Mouse (Mus musculus) c-Kit-positive CD71-positive TER-119-negative erythroid progenitor cells, embryonic 14.5 days (primary cell): Measurements from ENCODE around the gene Cplx3.

Experiments
- DNase-seq: peaks from one replicate; pipeline ENCODE4 v3.0.0-alpha.2; 2013; ENCODE audit warnings: low read depth

The Cplx3 gene

DNA sequence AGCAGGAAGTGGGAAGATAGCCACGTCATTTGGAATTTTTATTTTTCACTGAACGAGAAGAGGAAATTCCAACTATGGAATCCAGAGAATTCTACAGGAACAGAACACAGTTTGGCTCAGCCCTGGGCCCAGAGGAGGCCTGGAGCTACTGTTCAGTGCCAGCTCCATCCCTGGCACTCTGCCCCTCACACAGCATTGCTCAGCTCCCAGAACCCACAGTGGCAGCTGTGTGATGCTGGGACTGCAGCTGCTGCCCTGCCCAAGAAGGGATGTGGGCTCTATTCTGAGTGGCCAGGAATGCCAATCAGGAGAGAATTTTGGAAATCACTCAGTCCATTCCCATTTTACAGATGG is 4.8 kb downstream of the Cplx3 start:
- no peak for DNase-seq

DNA sequence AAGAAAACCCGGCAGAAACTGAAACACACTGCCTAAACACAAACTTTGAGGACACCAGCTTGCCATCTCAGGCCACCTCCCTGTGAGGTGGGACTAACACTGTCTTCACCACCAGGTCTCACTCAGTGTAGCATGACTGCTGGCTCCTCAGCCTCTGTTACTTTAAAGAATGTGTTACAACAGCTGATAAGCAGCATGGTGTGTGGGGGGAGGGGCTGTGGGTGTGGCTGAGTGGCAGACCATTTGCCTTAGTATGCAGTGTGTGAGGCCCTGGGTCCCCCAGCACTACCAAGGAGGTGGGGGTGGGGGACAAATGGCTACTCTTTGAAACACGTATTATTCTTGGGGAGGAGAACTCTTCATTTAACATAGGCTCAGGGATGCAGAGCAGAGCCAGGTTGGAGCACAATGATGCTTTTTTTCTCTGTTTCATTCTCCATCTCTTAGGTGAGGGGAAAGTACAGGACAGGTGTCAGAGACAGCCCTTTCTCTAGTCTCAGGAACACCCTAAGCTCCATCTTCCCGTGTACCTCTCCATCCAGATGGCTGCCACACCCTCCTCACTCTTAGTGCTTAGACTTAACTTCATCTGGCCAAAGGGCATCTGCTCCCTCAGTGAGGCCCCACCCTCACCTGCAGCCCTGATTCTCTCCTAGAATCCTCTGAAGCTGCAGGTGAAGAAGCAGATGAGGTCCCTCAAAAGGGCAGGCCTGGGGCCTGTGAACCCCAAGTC is 5.3 kb downstream of the Cplx3 start:
- DNase-seq: peak; percentile 49

DNA sequence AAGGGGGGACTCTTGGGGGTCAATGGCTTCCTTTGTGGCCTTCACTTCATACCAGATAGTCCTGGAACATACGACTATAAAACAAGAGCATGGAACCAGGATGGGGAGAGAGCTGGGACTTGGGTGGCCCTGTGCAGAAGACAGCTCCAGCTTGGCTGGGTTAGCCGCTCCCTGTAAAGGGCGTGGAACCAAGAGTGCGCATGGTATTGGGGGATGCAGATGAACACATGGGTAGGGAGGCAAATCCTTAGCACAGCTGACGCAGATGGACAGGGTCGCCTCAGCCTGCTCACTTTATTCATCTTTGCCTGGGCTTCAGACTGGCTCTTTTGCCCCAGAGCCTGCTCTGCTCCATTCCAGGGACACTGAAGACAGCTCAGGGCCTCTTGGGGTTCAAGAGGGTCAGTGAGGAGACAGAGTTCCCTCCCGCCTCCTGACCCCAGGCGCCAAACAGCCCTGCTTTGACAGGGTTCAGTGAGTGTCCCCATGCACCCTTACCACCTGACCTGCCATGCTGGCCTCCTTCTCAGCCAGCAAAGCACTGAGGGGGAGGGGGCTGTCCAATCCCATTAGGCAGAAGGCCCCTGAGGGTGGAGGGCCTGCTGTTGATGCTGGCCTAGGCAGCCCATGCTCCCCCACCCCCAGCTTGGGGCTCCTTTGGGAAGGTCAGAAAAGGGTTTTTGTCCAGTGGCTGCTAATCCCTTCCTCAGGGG is 7.1 kb downstream of the Cplx3 start:
- no peak for DNase-seq

DNA sequence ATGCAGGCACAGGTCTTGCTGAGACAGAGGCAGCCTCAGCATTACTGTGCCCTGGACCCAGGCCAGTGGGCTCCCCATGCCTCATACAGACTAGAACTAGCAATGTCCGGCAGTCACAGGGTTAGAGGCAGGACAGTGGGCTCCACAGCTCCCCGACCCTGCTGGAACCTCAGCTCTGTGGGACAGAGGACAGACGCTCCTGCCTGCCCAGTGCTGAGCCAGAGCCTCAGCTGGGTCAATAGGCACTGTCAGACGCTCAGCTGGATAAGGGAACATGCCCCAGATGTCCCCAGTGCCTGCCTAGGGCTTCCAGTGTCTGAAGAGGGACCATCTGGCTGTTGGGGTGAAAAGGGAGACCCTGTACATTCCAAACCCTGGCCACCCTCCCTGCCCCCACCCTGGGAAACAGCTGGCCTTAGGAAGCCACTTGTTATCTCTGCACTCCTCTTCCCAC is 8.1 kb downstream of the Cplx3 start:
- DNase-seq: no peak

DNA sequence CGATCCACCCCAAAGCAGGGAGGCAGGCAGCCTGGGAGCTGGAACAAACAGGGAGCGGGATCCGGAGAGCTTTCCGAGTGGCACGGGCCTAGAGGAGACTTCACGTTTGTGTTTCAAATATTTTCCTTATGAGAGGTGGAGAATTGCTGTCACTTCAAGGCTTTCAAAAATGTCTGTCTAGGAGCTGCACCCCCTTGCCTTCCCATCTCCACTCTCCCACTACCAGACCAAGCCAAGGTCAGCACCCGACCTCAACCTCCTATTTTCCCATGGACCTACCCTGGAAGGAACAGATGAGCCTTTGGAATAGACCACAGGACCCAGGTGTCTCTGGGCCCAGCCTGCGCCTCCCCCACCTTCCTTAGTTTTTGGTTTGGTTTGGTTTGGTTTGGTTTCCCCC is 8.8 kb downstream of the Cplx3 start:
- DNase-seq: no peak

DNA sequence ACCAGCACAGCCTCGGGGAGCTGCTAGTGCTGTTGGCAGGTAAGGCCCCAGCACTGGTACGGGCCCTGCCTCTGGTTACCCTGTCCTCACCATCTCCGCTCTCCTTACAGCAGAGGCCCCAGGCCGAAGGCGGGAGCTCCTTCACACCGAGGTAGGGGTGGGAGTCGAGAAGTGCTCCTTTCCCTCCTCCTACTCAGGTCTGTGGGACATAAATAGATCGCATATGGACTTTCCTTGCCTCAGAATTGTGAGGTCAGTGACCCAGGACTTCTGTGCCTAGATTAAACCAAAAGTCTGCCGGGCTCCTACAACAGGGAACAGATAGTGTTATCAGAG is 11.9 kb downstream of the Cplx3 start:
- no peak for DNase-seq

DNA sequence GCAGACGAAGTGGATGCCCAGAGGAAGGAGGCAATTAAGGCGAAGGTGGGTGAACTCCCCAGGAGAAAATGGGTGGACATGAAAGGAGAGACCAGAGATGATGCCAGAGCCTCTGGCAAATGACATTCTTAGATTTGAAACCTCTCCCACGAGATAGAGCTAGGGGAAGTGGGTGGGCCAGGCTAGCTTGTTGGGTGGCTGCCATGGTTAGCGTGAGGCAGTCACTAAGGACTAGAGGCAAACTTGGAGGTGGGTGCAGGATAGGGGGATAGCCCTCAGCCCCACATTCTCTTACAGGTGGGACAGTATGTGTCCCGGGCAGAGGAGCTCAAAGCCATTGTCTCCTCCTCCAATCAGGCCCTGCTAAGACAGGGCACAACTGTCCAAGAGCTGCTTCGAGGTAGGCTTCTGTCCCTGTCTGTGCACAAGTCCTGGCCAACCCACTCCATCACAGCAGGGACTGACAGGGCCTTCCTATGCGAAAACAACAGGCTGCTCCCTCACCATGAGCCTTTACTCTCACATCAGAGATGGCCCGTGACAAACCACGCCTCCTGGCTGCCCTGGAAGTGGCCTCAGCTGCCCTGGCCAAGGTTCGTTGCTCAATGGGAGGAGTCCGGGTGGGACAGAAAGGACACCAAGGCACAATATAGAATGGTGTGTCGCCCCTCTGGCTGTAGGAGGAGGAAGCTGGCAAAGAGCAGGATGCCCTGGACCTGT is 12.5 kb downstream of the Cplx3 start:
- no peak for DNase-seq

DNA sequence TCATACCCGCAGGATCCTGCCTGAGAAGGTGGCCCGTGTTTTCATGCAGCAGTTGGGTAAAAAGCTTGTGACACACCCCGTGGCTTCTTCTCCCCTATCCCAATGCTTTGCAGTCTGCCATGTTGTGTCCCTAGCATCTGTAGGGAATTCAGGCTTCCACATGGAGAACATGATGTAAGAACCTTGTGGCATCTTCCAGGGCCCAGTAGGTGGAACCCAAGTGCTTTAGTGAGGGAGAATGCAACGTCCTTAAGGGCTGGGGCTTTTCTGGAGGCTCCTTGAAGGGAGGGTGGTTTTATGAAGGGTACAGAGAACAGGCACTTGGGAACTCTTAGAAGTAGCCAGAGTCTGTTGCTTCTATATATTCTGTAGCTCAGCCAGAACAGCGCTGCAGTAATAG is 15.4 kb downstream of the Cplx3 start:
- no peak for DNase-seq

DNA sequence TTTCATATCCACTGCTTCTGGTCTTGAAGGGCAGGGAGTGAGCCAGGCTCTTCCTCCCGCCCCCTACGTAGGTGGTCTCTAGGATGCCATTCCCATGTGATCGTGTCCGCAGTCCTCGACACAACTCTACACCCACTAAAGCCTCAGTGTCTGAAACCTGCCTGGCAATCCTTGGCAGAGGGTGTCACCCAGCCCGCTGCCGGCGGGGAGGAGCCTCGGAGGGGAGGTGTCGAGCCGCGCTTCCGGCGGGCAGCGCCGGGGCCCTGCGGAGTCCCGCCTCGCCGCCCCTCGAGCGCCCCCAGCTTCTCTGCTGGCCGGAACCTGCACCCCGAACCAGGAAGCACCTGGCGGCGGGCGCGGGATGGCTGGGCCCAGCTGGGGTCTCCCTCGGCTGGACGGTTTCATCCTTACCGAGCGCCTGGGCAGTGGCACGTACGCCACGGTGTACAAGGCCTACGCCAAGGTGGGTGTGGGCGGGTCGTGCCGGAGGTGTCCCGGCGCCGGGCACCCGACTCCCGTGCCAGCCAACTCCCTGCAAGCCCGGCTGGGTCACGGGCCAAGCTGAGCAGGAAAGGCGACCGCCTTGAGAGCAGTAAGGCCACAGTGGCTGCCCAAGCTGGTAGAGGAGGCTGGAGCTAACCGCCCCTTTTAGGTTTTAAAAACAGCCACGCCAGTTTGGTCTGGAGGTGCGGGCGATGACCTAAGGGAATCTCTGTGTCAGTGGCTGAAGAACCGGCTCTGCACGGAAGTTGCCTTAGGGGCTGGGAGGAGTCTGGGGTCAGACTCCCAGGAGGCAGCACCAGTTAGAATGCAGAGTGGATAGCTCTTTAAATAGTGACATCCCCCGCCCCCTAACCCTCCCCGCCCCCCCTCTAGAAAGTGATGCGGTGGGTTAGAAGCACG is 16.6 kb downstream of the Cplx3 start, which contains the start of gene Ulk3:
Gene Ulk3 (plus strand): TSS at position 229 of the 903 bp plus-strand sequence.
- peak; percentile 57 for DNase-seq

DNA sequence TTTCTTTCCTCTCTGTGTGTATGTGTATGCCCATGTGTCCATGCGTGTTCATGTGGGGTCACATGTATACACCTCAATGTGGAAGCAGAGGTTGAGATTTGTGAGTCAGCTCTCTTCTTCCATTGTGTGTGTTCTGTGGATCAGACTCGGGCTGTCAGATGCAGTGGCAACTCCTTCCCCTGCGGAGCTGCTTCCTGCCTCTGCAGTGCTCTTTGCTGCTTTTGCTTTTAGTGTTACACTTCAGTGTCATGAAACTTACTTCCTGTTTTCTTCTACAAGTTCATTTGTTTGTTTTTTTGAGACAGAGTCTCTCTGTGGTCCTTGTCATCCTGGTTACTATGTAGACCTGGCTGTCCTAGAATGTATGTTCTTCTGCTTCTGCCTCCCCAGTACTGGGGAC is 21.1 kb downstream of the Cplx3 start:
- DNase-seq: no peak

DNA sequence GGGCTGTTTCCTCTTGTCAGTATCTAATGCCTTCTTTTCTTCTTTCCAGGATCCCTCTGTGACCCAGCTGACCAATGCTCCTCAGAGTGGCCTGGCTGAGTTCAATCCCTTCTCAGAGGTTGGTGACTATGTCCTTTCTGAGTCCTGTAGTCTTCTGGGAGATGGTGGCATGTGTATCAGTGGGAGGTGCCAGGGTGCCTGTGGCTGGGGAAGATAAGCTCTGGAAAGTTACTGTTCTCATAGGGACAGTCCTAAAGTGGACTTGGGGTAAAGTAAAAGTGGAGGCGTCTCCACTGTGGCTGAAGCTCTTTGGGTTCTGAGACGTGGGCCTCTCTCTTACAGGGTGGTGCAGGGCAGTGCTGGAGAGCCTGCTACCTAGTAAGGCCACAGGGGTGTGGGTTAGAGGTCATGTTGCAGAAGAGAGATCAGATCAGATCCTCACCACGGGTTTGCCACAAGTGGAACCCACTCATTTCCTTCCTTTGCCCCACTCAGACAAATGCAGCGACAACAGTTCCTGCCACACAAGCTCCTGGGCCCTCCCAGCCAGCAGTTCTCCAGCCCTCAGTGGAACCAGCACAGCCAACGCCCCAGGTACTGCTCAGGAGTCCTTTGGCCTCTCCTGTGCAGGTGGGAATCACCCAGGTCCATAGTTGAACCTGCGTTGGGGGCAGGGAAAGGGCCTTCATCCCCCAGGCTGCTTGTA is 28.8 kb downstream of the Cplx3 start:
- peak; percentile 40 for DNase-seq

DNA sequence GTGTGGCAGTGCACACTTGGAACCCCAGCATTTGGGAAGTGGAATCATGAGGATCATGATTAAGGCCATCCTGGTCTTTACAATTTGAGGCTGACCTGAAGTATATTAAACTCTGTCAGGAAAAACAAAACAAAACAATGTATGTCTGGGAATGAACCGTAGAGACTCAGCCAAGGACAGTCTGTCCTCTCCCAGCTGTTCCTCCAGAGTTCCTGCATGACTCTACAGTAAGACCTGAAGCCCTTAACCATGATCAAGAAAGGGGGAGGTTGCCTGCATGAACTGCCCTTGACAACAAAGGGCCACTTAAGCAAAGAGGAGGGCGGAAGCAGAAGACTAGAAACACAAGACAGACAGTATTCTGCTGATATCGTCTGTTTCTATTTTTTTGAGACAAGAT is 30.5 kb downstream of the Cplx3 start:
- no peak for DNase-seq

DNA sequence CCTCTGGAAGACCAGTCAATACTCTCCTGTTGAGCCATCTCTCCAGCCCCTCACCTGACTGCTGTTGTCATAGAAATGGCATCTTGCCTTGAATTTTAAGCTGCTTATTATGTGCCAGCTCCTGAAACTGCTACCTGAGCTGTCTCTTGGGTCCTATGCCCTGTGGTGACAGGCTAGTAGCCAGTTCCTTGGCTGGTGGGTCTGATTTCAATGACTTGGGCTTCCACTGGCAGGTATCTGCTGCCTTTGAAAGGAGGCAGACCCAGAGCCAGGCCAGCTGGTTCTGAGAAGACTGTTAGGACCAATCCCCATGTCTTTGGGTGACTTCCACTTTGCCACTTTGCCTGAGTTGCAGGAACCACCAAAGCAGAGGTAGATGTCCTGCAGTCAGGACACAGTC is 31.7 kb downstream of the Cplx3 start:
- DNase-seq: no peak

DNA sequence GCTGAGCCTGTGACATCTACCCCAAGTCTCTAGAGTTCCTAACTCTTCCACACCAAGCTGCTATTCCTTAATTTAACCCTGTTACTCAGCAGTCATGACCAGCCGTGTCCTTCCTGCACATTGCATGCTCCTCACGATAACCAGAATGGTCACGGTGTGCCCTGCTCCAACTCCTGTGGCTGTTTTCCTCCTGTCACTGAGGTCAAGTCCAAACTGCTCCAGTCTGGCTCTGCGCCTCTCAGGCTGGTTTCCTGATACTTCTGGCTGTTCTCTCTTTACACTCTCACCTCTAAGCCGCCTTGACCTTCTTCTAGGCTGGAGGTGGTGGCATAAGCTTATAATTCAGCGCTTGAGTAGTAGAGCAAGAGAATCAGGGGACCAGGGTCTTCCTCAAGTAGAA is 37.6 kb downstream of the Cplx3 start:
- DNase-seq: no peak

DNA sequence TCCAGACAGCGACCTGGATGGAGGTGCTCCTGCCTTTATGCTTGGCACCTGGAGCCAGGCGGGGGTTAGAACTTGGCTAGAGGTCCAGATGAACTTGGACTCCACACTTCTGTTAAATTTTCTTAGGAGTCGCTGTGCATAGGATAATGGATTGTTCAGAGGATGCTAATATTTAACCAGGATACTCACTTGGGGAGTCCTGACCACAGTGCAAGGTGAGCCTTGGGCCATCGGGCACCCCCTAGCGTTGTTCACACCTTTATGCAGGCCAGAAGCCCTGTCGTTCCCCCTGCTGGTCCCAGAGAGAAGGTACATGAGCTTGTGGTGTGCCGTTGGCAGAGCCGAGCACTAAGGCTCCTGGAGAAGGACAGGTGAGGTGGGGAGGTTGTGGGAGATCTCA is 39.2 kb downstream of the Cplx3 start:
- no peak for DNase-seq

DNA sequence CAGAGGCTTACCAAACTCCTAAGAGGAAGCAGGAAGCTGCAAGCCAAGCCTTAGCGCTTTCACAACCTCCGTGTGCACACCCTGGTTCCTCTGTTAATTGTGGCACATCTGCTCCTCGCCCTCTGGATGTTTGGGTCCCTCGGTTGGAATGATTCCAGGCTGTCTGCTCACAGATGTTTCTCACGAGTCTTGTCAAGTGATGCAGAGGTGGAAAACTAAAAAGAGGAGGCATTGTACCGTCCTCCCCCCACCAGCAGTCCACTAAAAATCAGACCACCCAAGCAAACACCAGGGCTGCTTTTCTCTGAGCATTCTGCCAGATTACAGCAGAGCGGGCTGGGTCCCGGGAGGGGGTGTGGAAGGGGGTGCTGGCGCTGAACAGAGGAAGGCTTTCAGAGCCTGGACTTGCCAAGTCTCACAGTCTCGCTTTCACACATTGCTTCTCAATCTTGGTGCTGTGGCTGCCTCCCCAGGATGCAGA is 40.3 kb downstream of the Cplx3 start:
- DNase-seq: no peak

DNA sequence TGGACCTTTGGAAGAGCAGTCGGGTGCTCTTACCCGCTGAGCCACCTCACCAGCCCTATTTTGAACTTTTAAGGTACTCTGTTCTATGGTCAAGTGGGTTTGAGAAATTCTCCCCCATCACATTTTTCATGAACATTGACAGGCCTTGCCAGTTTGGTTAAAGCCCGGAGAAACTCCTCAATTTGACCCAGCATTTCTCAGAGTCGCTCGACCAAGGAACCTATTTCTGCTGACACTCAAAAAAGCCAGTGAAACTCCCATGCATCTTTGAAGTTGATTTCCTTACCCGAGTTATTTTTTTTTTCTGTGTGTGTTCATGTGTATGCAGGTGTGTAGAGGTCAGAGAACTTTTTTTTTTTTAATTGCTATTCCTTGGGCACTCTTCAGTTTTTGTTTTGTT is 41.5 kb downstream of the Cplx3 start:
- no peak for DNase-seq

DNA sequence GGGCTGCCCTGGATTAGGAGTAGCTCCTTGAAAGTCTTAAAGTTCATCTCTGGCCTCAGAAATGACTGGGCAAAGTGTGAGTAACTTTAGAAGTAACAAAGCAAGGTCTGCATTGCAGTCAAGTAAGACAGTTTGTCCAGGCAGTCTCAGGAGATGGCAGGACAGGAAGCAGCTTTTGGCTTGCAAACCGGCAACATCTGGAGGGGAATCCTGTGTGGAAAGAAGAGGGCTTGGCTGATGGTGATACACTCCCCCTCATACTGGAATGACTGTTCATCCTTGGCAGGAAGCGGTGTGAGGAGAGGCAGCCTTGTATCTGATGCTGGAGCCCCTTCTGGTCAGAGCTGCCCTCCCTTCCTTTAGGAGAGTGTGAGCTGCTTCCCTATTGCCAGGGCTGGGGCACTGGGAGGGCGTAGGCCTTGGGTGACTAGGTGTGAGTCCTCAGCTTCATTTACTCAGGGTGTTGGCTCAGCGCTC is 43.1 kb downstream of the Cplx3 start:
- no peak for DNase-seq

DNA sequence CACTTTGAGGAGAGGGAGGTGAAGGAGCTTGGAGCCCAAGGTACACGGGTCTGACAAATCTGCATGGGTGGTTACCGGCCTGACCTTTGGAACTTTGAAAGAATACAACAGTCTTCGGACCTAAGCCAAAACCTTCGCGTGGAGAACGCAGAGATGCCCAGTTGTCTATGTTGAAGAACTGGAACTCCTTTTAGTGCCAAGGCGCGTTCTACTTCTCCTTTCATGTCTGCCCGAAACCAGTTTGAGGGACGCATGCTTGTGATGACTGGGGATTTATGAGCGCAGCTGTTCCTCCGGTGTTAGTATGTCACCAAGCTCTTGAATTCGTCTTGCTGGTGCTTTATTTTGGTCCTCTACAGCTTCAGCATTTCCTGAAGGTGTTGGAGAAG is 44.4 kb downstream of the Cplx3 start:
- no peak for DNase-seq

DNA sequence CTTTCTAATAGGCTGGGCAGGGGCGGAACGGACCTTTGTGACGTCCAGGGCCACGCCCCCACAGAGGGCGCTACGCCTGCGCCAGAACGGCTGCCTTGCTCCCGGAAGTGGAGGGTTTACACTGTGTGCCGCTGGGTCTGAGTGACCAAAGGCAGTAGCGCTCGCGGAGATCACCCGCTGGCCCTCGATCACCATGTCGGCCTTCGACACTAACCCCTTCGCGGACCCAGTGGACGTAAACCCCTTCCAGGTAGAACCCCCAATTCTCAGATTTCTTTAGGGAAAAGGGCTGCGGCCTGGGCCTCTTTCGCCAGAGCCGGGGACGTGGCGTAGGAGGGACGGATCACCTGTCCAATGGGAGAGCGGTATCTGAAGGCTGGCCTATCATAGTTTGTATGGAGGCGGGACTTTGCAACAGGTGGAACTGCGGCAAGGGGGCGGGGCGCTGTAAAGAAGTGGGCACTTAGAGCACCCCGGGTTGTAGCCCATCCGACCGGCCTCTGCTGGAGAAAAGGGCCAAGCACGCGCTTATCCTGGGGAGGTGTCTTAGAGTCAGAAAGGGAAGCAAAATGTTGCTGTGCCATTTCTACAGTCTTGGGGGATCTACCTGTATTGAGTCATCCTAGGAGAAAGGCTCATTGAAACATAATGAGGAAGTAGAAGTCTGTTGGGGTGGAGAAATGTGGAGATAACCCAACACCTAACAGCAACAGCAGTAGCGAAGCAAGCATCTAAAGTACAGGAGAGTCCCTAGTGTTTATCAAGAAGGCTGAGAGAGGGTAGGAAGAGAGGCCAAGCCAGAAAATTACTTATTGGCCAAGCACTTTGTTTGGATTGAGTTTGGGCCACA is 45.0 kb downstream of the Cplx3 start, which contains the start of gene Scamp2:
Gene Scamp2 (plus strand): TSS at position 83 of the 850 bp plus-strand sequence.
- DNase-seq: peak; percentile 88
